Mouse (Mus musculus): ENCODE measurements around the gene Aebp1.

DNA sequence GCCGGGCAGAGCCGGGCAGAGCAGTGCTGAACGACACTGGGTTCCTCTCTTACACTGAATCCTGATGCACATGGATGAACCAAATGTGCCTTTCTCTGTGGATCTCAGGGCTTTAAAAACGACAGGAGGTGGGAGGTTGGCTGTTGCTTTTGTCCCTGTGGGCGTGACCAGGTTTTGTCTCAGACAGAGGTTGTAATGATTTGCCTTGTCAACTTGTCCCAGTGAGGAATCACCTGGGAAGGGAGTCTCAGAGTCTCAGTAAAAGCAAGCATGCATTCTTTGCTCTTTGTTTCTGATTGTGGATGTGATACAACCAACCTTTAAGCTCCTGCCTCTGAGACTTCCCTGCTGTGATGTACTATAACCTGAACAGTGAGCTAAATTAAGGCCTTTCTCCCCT is 45.3 kb downstream of the Aebp1 start:
- no peak for TF ChIP-seq CTCF (IDR thresholded peaks at IDR 0.05; ENCODE audit: extremely low read depth, insufficient read depth, low read length)
- no peak for TF ChIP-seq POLR2A (IDR thresholded peaks at IDR 0.05; ENCODE audit: extremely low read depth, insufficient read depth, low read length)
